Mouse (Mus musculus): ENCODE measurements at regions not wholly inside any gene's neighbourhood (a gene's known extent, or its start where the extent isn't known, plus 50 kb on each side); places are given as distances from the start of the nearest gene placed in this dataset.
A peak's percentile ranks its signal among the peaks of the same experiment; 100 is the strongest.

GRCm38 (mm10) chr2:128377680-128378079, 213.3 kb upstream of the Spdye4c start:
- no peak overlapping the region for H3K4me2 ChIP-seq
- no peaks in the 10 kb centered on the region for H3K27me3 ChIP-seq (replicated peaks)
- H3K4me3 ChIP-seq (replicated peaks): no peak overlapping the region
- ATAC-seq (ENCODE audit: insufficient read depth, low FRiP score, low read depth): no peak
- H3K4me1 ChIP-seq: no peaks in the 10 kb centered on the region
- no peaks in the 10 kb centered on the region for H3K36me3 ChIP-seq
- H3K9me3 ChIP-seq: no peaks in the 10 kb centered on the region
- WGBS: 52% methylated on average over 10 of the region's 10 CpGs
- H3K27ac ChIP-seq: no peak overlapping the region
- no peak overlapping the region for H3K9ac ChIP-seq

GRCm38 (mm10) chr2:128378456-128378855, 212.6 kb upstream of the Spdye4c start:
- no peak overlapping the region for H3K4me3 ChIP-seq (replicated peaks)
- WGBS: 59% methylated on average over 7 of the region's 7 CpGs
- no peaks in the 10 kb centered on the region for H3K9me3 ChIP-seq
- H3K9ac ChIP-seq: no peak overlapping the region
- no peaks in the 10 kb centered on the region for H3K36me3 ChIP-seq
- H3K4me2 ChIP-seq: no peak overlapping the region
- no peak for ATAC-seq (ENCODE audit: insufficient read depth, low FRiP score, low read depth)
- no peaks in the 10 kb centered on the region for H3K27me3 ChIP-seq (replicated peaks)
- no peak overlapping the region for H3K27ac ChIP-seq
- H3K4me1 ChIP-seq: no peaks in the 10 kb centered on the region

- H3K9me3 ChIP-seq: no peaks in the 10 kb centered on the region
- H3K27me3 ChIP-seq (replicated peaks): no peaks in the 10 kb centered on the region
- peak overlapping the region; percentile 2; the same call in 1 of the 2 replicates for H3K4me2 ChIP-seq
- H3K4me1 ChIP-seq: peaks cover 1% of the 10 kb centered on the region; the same call in 1 of the 2 replicates
- 64% methylated on average over 8 of the region's 8 CpGs for WGBS
- H3K36me3 ChIP-seq: no peaks in the 10 kb centered on the region
- H3K4me3 ChIP-seq (replicated peaks): no peak overlapping the region
- no peak for ATAC-seq (ENCODE audit: insufficient read depth, low FRiP score, low read depth)
- H3K9ac ChIP-seq: no peak overlapping the region
- no peak overlapping the region for H3K27ac ChIP-seq
These were observed 211.9 kb upstream of the Spdye4c start for GRCm38 (mm10) chr2:128379151-128379550.

- Histone ChIP-seq H3K9me3 (no peaks in the 10 kb centered on the region), H3K9ac (no peak overlapping the region), H3K4me1 (peaks cover 5% of the 10 kb centered on the region; the same call in 1 of the 2 replicates), H3K4me3 (replicated peaks) (no peak overlapping the region), H3K27ac (no peak overlapping the region), H3K27me3 (replicated peaks) (no peaks in the 10 kb centered on the region), H3K4me2 (peak overlapping the region; percentile 2; the same call in 1 of the 2 replicates), H3K36me3 (no peaks in the 10 kb centered on the region)
- ATAC-seq (ENCODE audit: insufficient read depth, low FRiP score, low read depth): no peak
- 39% methylated on average over 8 of the region's 8 CpGs for WGBS
These were observed 211.5 kb upstream of the Spdye4c start for GRCm38 (mm10) chr2:128379554-128379953.

- Histone ChIP-seq H3K27me3 (replicated peaks) (no peaks in the 10 kb centered on the region), H3K9me3 (no peaks in the 10 kb centered on the region), H3K9ac (no peak overlapping the region), H3K4me1 (peaks cover 5% of the 10 kb centered on the region; the same call in 1 of the 2 replicates), H3K27ac (no peak overlapping the region), H3K36me3 (no peaks in the 10 kb centered on the region), H3K4me2 (no peak overlapping the region), H3K4me3 (replicated peaks) (no peak overlapping the region)
- 54% methylated on average over 7 of the region's 7 CpGs for WGBS
- no peak for ATAC-seq (ENCODE audit: insufficient read depth, low FRiP score, low read depth)
These were observed 210.4 kb upstream of the Spdye4c start for GRCm38 (mm10) chr2:128380581-128380980.

- no peak overlapping the region for H3K27ac ChIP-seq
- H3K9me3 ChIP-seq: no peaks in the 10 kb centered on the region
- no peaks in the 10 kb centered on the region for H3K27me3 ChIP-seq (replicated peaks)
- no peak overlapping the region for H3K9ac ChIP-seq
- peaks cover 5% of the 10 kb centered on the region; the same call in 1 of the 2 replicates for H3K4me1 ChIP-seq
- ATAC-seq (ENCODE audit: insufficient read depth, low FRiP score, low read depth): no peak
- no peak overlapping the region for H3K4me3 ChIP-seq (replicated peaks)
- WGBS: 86% methylated on average over 5 of the region's 5 CpGs
- H3K36me3 ChIP-seq: no peaks in the 10 kb centered on the region
- H3K4me2 ChIP-seq: no peak overlapping the region
These were observed 209.3 kb upstream of the Spdye4c start for GRCm38 (mm10) chr2:128381684-128382205.

- Histone ChIP-seq H3K9me3 (no peaks in the 10 kb centered on the region), H3K4me2 (no peak overlapping the region), H3K27ac (no peak overlapping the region), H3K4me3 (replicated peaks) (no peak overlapping the region), H3K4me1 (peaks cover 5% of the 10 kb centered on the region; the same call in 1 of the 2 replicates), H3K27me3 (replicated peaks) (no peaks in the 10 kb centered on the region), H3K36me3 (no peaks in the 10 kb centered on the region), H3K9ac (no peak overlapping the region)
- WGBS: 62% methylated on average over 4 of the region's 4 CpGs
- ATAC-seq (ENCODE audit: insufficient read depth, low FRiP score, low read depth): no peak
These were observed 208.5 kb upstream of the Spdye4c start for GRCm38 (mm10) chr2:128382473-128382872.

- no peak for ATAC-seq (ENCODE audit: insufficient read depth, low FRiP score, low read depth)
- Histone ChIP-seq H3K4me1 (peaks cover 5% of the 10 kb centered on the region; the same call in 1 of the 2 replicates), H3K9me3 (no peaks in the 10 kb centered on the region), H3K36me3 (no peaks in the 10 kb centered on the region), H3K27ac (no peak overlapping the region), H3K9ac (no peak overlapping the region), H3K4me3 (replicated peaks) (no peak overlapping the region), H3K27me3 (replicated peaks) (no peaks in the 10 kb centered on the region), H3K4me2 (no peak overlapping the region)
- WGBS: 63% methylated on average over 10 of the region's 10 CpGs
These were observed 206.4 kb upstream of the Spdye4c start for GRCm38 (mm10) chr2:128384612-128385011.

- no peak for ATAC-seq (ENCODE audit: insufficient read depth, low FRiP score, low read depth)
- Histone ChIP-seq H3K9ac (no peak overlapping the region), H3K27ac (no peak overlapping the region), H3K4me1 (peaks cover 6% of the 10 kb centered on the region; the same call in 1 of the 2 replicates), H3K9me3 (no peaks in the 10 kb centered on the region), H3K27me3 (replicated peaks) (no peaks in the 10 kb centered on the region), H3K4me2 (no peak overlapping the region), H3K4me3 (replicated peaks) (no peak overlapping the region), H3K36me3 (no peaks in the 10 kb centered on the region)
- 53% methylated on average over 4 of the region's 4 CpGs for WGBS
These were observed 204.0 kb upstream of the Spdye4c start for GRCm38 (mm10) chr2:128386846-128387621.

- Histone ChIP-seq H3K36me3 (no peaks in the 10 kb centered on the region), H3K27ac (no peak overlapping the region), H3K27me3 (replicated peaks) (no peaks in the 10 kb centered on the region), H3K9me3 (no peaks in the 10 kb centered on the region), H3K4me1 (peaks cover 11% of the 10 kb centered on the region; the same call in 1 of the 2 replicates), H3K9ac (no peak overlapping the region), H3K4me2 (no peak overlapping the region), H3K4me3 (replicated peaks) (no peak overlapping the region)
- WGBS: 76% methylated on average over 8 of the region's 8 CpGs
- no peak for ATAC-seq (ENCODE audit: insufficient read depth, low FRiP score, low read depth)
These were observed 203.0 kb upstream of the Spdye4c start for GRCm38 (mm10) chr2:128387851-128388471.

GRCm38 (mm10) chr2:128388883-128389470, 202.0 kb upstream of the Spdye4c start:
- no peaks in the 10 kb centered on the region for H3K9me3 ChIP-seq
- peak; percentile 29 for ATAC-seq (ENCODE audit: insufficient read depth, low FRiP score, low read depth)
- no peak overlapping the region for H3K9ac ChIP-seq
- no peaks in the 10 kb centered on the region for H3K27me3 ChIP-seq (replicated peaks)
- H3K4me2 ChIP-seq: no peak overlapping the region
- WGBS: 17% methylated on average over 7 of the region's 7 CpGs
- H3K4me1 ChIP-seq: peaks cover 11% of the 10 kb centered on the region; the same call in 1 of the 2 replicates
- 0 out of 2 replicates have a peak overlapping the region, but pooled peaks have one; percentile 33 for H3K27ac ChIP-seq
- H3K36me3 ChIP-seq: no peaks in the 10 kb centered on the region
- H3K4me3 ChIP-seq (replicated peaks): no peak overlapping the region

GRCm38 (mm10) chr2:128392344-128392743, 198.7 kb upstream of the Spdye4c start:
- Histone ChIP-seq H3K4me1 (peaks cover 10% of the 10 kb centered on the region), H3K36me3 (no peaks in the 10 kb centered on the region), H3K9ac (no peak overlapping the region), H3K27ac (no peak overlapping the region), H3K4me2 (no peak overlapping the region), H3K27me3 (replicated peaks) (no peaks in the 10 kb centered on the region), H3K4me3 (replicated peaks) (no peak overlapping the region), H3K9me3 (no peaks in the 10 kb centered on the region)
- no peak for ATAC-seq (ENCODE audit: insufficient read depth, low FRiP score, low read depth)
- WGBS: 23% methylated on average over 9 of the region's 9 CpGs
